Mouse (Mus musculus) intestine, postnatal 0 days (tissue): Measurements from ENCODE around the gene Rbm28. TPM values are rescaled to one million over a fixed set of nuclear protein-coding genes. Genes with fewer than 3 reads are reported as not detected.

Experiments used
- ATAC-seq: fragments of 200-750 bp; cut with Nextera tagmentation; 2 replicates; pipeline ENCODE4 v1.8.0; 2017; ENCODE audit warnings: mild to moderate bottlenecking, moderate TSS enrichment, moderate library complexity
- H3K27ac ChIP-seq: fragments of 300-500 bp; sonication (generic); 2 replicates; pipeline ENCODE4 v1.5.1; 2014; ENCODE audit warnings: mild to moderate bottlenecking, low read depth, low read length, moderate library complexity
- H3K27me3 ChIP-seq: fragments of 300-500 bp; sonication (generic); replicated peaks from 2 replicates; pipeline ENCODE4 v1.6.1; 2014; ENCODE audit warnings: low read length, mixed read lengths; ENCODE audit not compliant: control insufficient read depth, insufficient read depth
- H3K36me3 ChIP-seq: fragments of 300-500 bp; sonication (generic); 2 replicates; pipeline ENCODE4 v1.6.1; 2014; ENCODE audit warnings: mild to moderate bottlenecking, moderate library complexity; ENCODE audit not compliant: control insufficient read depth, insufficient read depth
- H3K4me1 ChIP-seq: fragments of 300-500 bp; sonication (generic); replicated peaks from 2 replicates; pipeline ENCODE4 v1.6.1; 2014; ENCODE audit warnings: antibody characterized with exemption, low read length, mixed read lengths; ENCODE audit not compliant: control insufficient read depth, insufficient read depth
- H3K4me2 ChIP-seq: fragments of 300-500 bp; sonication (generic); replicated peaks from 2 replicates; pipeline ENCODE4 v1.6.1; 2014; ENCODE audit warnings: low read depth, mild to moderate bottlenecking, moderate library complexity
- H3K4me3 ChIP-seq: fragments of 300-500 bp; sonication (generic); 2 replicates; pipeline ENCODE4 v1.5.1; 2014; ENCODE audit warnings: low read depth, low read length
- H3K9ac ChIP-seq: fragments of 300-500 bp; sonication (generic); 2 replicates; pipeline ENCODE4 v1.6.1; 2014; ENCODE audit warnings: mild to moderate bottlenecking, low read depth, low read length
- H3K9me3 ChIP-seq: fragments of 300-500 bp; sonication (generic); 2 replicates; pipeline ENCODE4 v1.6.1; 2016; ENCODE audit warnings: mixed run types; ENCODE audit not compliant: control insufficient read depth
- CTCF ChIP-seq: sonication (generic); IDR thresholded peaks from 2 replicates; pipeline ENCODE4 v1.5.1; 2016; ENCODE audit warnings: low read depth, mild to moderate bottlenecking, control low read depth, antibody characterized with exemption, moderate library complexity
- WGBS: fragments of 180-500 bp; shearing (Covaris S2); extraction: QIAGEN DNeasy Blood & Tissue Kit; methylation state at CpG from one replicate; pipeline ENCODE4 v1.1.7; 2014; 5-methylcytosine and 5-hydroxymethylcytosine counted together
- polyA plus RNA-seq: library from polyadenylated mRNA; unstranded; fragments of >200 nt; fragmentation: Nextera tagmentation; extraction: Ambion mirVana; gene quantifications from 2 replicates; pipeline ENCODE4 v1.2.1, GENCODE M21; 2015

The Rbm28 gene
- polyA plus RNA-seq, 1 experiment from 2014 or later, result 9.8 TPM

DNA sequence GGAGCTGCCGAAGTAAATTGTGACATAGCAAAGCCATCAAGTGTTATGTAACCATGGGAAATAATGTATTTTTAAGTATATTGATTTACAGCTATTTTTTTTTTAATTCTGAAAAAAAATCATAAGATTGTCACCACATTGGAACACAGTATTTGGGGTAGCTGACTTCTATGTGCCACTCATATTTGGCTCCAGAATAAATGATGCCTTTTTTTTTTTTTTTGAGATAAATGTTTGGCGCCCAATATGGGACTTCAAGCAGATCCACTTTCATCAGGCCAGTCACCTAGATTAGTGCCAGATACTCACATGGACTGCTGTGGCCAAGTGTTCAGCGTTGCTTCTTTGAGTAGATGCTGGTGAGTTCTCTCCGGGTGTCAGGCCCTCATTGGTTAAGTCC lies 53.3 kb downstream of the Rbm28 start:
- ATAC-seq, result no peak
- Histone ChIP-seq H3K4me1 (no peaks in the 10 kb centered on the region), H3K36me3 (no peaks in the 10 kb centered on the region), H3K27ac (no peak overlapping the region), H3K4me3 (no peak overlapping the region), H3K27me3 (no peaks in the 10 kb centered on the region), H3K9me3 (peaks cover 5% of the 10 kb centered on the region; the same call in 1 of the 2 replicates), H3K4me2 (no peak overlapping the region), H3K9ac (no peak overlapping the region)
- WGBS, result 90% methylated on average over 4 of the region's 4 CpGs
- TF ChIP-seq CTCF, result no peak

DNA sequence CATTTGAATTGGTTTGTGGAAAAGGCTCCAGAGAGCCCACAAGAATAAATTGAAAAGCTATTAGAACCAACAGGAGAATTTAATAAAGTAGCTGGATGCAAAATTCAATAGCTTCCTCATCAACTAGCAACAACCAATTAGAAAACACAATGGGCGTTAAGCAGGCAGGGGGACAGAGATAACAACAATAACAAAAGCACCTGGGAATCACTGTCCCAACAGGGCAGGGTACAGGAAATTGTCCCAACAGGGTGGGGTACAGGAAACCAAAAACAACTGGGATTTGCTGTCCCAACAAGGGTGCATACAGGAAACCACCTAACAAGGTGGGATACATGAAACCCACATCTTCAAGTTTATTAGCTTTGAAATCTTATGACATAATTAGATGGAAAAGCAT lies 56.4 kb downstream of the Rbm28 start:
- H3K4me3 ChIP-seq, result no peak overlapping the region
- no peak overlapping the region for H3K27ac ChIP-seq
- no peaks in the 10 kb centered on the region for H3K4me1 ChIP-seq
- no peaks in the 10 kb centered on the region for H3K36me3 ChIP-seq
- peaks cover 5% of the 10 kb centered on the region; the same call in 1 of the 2 replicates for H3K9me3 ChIP-seq
- H3K27me3 ChIP-seq, result no peaks in the 10 kb centered on the region
- TF ChIP-seq CTCF, result no peak
- WGBS, result 72% methylated on average over 1 of the region's 1 CpGs
- no peak for ATAC-seq
- H3K4me2 ChIP-seq, result no peak overlapping the region
- H3K9ac ChIP-seq, result no peak overlapping the region

DNA sequence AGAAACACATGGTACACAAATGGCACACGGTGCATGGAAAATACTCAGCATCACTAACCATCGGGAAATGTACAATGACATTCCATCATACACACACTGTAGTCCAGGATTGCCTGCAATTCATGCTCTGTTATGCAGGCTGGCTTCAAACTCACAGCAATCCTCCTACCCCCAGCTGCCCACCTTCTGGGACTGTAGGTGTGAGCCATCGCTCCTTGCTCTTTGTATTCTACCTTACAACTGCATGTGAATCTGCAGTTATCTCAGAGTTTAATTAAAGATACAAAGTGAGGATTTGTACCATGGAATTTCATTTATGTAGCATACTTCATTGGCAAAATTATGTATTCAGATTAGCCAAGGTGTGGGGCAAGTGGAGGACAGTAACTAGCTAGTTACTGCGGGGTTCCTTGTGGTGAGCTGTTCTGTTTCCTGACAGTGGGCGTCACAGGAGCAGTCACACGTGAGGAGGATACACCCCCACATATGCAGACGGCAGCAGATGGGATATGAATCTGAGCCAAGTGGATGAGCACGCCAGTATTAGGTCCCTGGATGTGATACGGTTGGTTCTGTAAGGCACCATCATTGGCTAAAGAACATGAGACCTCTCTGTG lies 63.5 kb downstream of the Rbm28 start:
- no peak overlapping the region for H3K9ac ChIP-seq
- no peak for TF ChIP-seq CTCF
- H3K4me2 ChIP-seq, result no peak overlapping the region
- no peak overlapping the region for H3K4me3 ChIP-seq
- WGBS, result 77% methylated on average over 9 of the region's 9 CpGs
- no peak overlapping the region for H3K27ac ChIP-seq
- H3K36me3 ChIP-seq, result no peaks in the 10 kb centered on the region
- no peak for ATAC-seq
- no peaks in the 10 kb centered on the region for H3K9me3 ChIP-seq
- H3K27me3 ChIP-seq, result no peaks in the 10 kb centered on the region
- no peaks in the 10 kb centered on the region for H3K4me1 ChIP-seq

DNA sequence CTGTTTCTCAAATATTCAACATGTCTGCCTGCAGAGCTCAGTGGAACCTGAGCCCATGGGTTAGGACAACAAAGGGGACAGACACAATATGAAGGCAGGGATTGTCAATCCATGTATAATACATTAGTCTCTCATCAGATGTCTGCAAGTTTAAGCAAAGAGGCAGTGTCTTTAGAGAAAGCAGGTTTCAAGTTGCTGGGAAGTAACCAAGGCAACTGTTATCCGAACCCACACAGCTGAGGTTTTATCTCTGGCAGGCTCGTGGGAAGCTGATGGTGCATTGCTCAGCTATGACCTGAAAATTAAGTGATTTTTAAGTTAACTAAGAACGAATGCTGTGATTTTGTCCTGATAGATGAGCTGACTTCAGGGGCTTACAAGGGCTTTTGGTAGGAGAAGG lies 64.4 kb downstream of the Rbm28 start:
- Histone ChIP-seq H3K4me3 (no peak overlapping the region), H3K27ac (no peak overlapping the region), H3K9me3 (no peaks in the 10 kb centered on the region), H3K36me3 (no peaks in the 10 kb centered on the region), H3K27me3 (no peaks in the 10 kb centered on the region), H3K4me2 (no peak overlapping the region), H3K4me1 (no peaks in the 10 kb centered on the region), H3K9ac (no peak overlapping the region)
- 38% methylated on average over 3 of the region's 3 CpGs for WGBS
- no peak for ATAC-seq
- no peak for TF ChIP-seq CTCF

DNA sequence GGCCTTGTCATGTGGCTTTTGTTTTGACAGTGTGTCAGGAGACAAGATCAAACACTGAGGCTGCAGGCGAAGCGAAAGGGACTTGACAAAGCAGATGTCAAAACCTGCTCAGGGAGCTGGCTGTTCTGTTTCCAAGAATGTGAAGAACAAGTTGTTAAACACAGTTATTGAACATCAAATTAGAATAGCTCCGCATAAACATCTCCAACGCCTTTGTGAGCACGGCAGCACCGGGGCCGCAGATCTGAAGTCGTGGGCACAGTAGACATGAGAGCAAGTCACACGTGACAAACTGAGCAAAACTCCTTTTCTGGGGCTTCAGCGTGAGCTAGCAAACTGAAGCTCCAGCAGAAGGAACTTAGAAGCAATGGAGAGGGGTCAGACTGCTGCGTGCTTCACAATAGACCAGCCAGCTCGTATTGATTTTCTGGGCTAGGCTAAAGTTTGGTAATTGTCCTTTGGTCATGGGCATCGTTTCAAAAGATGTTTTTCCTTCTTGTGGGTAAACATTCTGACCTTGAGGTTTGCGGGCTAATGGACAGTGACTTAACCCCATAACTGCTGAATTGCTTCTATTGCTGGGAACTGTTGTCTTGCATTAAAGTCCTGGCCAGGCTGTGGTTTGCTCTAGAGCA lies 65.2 kb downstream of the Rbm28 start:
- Histone ChIP-seq H3K9ac (no peak overlapping the region), H3K4me1 (no peaks in the 10 kb centered on the region), H3K9me3 (no peaks in the 10 kb centered on the region), H3K36me3 (no peaks in the 10 kb centered on the region), H3K4me3 (no peak overlapping the region), H3K4me2 (no peak overlapping the region), H3K27ac (no peak overlapping the region), H3K27me3 (no peaks in the 10 kb centered on the region)
- no peak for TF ChIP-seq CTCF
- 54% methylated on average over 14 of the region's 14 CpGs for WGBS
- no peak for ATAC-seq

DNA sequence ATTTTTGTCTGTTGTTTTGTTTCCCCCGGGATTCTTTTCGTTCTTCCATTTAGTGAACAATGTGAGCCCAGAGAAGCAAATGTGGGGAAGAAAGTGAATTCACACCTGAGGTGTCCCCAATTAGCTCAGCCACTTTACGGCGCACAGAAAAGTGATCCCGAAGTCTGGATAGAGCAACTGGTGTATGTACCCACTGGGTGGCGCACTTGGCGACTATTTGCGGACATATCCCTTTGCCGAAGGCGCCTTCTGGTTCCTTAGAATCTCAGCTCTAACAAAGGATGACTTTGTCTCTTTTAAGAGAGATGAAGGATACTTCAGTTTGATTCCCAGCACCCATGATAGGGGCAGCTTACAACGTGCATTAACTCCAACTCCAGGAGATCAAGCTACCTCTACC lies 71.9 kb downstream of the Rbm28 start:
- H3K9me3 ChIP-seq, result no peaks in the 10 kb centered on the region
- no peak for TF ChIP-seq CTCF
- H3K27me3 ChIP-seq, result no peaks in the 10 kb centered on the region
- H3K27ac ChIP-seq, result no peak overlapping the region
- no peak overlapping the region for H3K9ac ChIP-seq
- H3K36me3 ChIP-seq, result no peaks in the 10 kb centered on the region
- no peak for ATAC-seq
- WGBS, result 61% methylated on average over 11 of the region's 11 CpGs
- H3K4me3 ChIP-seq, result no peak overlapping the region
- H3K4me1 ChIP-seq, result no peaks in the 10 kb centered on the region
- H3K4me2 ChIP-seq, result no peak overlapping the region

DNA sequence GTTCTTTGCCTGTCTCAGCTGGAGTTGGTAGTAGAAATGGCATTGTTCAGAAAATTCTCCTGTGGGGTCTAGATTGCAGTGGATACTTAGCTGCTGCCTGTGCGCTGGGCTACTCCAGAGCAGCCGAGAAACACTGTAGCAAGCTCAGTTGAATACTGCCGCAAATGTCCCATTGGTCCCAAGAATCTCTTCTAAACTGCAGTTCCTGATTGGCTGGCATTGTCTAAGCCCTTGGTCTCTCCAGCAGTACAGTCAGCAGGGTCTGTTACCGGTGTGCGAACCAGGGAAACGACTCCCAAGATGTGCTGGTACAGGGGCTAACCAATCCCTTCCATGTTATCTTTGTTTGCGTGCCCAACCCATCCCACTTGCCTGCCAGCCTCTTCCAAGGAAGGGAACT lies 72.6 kb downstream of the Rbm28 start:
- no peak overlapping the region for H3K4me3 ChIP-seq
- no peak overlapping the region for H3K9ac ChIP-seq
- no peak for TF ChIP-seq CTCF
- no peaks in the 10 kb centered on the region for H3K9me3 ChIP-seq
- WGBS, result 81% methylated on average over 7 of the region's 7 CpGs
- no peaks in the 10 kb centered on the region for H3K4me1 ChIP-seq
- no peaks in the 10 kb centered on the region for H3K27me3 ChIP-seq
- H3K4me2 ChIP-seq, result no peak overlapping the region
- no peaks in the 10 kb centered on the region for H3K36me3 ChIP-seq
- H3K27ac ChIP-seq, result no peak overlapping the region
- no peak for ATAC-seq
